Mouse (Mus musculus) CD4-positive, CD25-positive, alpha-beta regulatory T cell, adult 4 months (primary cell): ENCODE data around the gene Arhgef12. TPM values are rescaled to one million over a fixed set of nuclear protein-coding genes. Genes with fewer than 3 reads are reported as not detected.

Experiments used
- ATAC-seq: one replicate; pipeline ENCODE4 v1.8.0; 2017
- polyA plus RNA-seq, 2 experiments: library from polyadenylated mRNA; unstranded; fragments of 100-300 nt; shearing (Covaris generic); gene quantifications; one replicate each; pipeline ENCODE4 v1.2.1; 2017

Arhgef12 gene
- polyA plus RNA-seq, 2 experiments from 2014 or later: 17.8 to 28.2 TPM

DNA sequence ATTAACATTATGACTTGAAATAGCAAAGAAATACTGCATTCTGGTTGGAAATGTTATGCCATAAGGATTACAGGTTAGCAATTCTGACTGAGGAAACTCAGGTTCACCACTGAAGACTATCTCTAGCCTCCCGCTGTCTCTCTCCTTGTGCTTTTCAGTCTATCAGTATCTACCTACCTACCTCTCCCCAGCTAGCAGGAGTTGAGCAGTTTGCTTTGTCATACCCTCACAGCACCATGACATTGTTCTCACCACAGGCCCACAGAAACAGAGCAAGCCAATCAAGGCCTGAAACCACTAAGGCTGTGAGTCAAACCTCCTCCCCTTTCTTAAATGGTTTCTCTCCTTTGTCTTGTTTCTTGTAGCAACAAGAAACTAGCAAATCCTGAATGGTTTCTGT, 32.4 kb downstream of the Arhgef12 start:
- ATAC-seq: no peak

DNA sequence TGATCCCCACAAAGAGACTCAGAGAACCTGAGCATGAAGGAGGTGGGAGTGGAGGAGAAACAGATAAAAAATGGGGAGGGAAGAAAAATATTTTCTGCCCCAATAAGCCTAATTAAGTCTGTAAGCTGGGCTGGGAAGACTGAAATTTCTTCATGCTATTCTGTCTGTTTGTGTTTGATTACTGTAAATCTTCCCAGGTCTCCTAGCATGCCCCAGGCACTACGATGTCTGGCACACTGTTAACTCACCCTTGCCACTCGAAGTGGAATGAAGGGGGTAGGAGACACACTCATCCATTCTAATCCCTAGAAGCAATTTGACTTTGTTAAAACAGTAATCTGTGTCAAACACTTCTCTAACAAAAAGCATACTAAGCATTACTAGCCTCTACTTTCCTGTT, 35.3 kb downstream of the Arhgef12 start:
- ATAC-seq: no peak

DNA sequence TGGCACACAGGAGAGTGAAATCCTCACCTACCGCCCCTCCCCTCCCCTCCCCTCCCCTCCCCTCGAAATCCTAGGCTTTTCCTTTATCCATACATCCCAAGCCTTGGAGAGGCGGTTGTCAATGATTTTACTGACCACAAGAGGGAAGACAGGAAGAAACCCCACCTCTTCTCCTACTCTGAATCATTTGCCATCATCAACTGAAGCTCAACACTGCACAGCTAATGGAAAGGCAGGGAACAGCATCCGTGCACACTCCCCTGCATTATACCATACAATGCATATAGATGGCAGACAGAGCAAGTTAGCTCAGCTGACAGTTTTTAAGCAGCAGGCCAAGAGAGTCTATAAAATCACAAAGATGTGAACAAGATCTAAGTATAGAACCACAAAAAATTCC, 35.9 kb downstream of the Arhgef12 start:
- no peak for ATAC-seq

DNA sequence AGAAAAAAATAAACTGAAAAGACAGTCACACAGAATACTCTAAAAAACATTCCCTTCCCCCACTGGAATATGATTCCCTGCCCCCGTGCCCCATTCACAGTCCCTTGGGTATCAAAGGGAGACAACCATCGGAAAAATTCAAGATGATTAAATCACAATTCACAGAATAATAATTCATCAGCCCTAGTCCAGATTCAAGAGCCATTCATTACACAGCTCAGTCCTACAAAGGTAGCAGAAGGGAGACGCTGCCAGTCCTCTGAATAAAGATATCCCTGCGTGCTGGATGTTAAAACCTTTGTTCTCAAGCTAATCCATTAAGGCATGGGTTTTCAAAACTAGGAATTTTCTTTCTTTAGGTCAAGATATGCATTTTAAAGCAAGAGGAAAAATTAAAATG, 36.5 kb downstream of the Arhgef12 start:
- ATAC-seq: no peak

DNA sequence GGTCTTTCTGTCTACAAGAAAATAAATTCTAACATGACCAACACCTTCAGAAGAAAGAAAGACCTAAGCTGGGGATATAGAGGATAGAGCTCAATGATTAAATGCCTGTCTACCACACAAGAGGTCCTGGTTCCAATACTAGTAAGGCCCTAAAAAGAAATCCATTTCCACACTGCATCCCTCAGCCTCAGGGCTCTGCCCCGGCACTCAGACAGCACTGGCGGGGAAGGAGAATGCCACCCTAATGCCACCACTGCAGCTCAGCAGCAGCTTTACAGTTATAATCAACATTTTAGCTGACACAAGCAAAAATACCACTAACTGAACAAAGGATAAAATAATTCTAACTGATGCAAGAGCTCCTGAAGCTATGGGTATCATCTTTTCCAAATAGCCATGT, 36.9 kb downstream of the Arhgef12 start:
- no peak for ATAC-seq

DNA sequence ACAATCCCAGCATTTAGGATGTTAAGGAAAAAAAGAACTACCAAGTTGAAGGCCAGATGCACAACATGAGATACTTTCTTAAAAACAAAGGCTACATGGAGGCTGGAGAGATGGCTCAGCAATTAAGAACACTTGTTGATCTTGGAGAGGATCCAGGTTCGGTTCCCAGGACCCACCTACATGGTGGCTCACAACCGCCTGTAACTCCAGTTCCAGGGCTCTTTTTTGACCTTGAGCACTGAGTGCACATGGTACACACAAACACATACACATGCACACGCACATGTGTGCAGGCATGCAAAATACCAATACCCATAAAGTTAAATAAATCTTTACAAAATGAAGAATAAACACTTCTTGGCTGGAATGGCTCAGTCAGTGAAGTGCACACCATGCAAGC, 39.1 kb downstream of the Arhgef12 start:
- ATAC-seq: no peak

DNA sequence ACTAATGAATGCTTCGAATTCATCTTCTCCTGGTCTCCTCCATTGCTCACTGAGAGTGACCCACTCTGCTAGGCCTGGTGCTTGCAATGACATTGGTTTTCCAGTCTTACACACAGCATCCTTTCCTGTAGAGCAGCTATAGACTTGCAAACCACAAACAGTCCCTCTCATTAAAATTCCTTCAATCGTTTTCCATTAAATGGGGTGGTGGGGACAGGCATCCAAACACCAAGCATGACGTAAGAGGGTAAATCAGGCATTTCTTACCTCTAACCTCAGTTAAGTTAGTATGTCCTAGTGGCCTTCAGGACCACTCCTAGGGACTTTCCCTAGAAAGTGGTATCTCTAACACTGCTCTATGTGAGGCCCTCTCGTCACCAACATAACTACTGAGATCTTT, 41.8 kb downstream of the Arhgef12 start:
- ATAC-seq: no peak

DNA sequence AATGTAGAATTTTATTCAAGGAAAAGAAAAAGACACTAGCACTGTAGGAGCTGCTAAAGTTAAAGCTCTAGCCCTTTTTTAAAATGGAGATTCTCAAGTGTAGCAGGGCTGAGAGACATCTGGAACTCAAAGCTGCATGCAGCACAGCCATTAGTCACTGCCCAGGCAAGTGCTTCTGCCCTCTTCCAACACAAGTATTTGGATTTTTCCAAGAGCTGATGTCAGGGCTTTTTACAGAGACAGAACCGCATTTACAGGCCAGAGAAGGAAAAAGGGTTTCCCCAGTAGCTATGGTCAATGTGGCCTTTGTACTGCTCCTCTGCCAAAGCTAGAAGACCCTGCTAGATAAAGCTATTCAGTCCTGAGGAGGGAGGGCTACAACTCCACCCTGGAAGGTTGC, 45.5 kb downstream of the Arhgef12 start:
- ATAC-seq: no peak

DNA sequence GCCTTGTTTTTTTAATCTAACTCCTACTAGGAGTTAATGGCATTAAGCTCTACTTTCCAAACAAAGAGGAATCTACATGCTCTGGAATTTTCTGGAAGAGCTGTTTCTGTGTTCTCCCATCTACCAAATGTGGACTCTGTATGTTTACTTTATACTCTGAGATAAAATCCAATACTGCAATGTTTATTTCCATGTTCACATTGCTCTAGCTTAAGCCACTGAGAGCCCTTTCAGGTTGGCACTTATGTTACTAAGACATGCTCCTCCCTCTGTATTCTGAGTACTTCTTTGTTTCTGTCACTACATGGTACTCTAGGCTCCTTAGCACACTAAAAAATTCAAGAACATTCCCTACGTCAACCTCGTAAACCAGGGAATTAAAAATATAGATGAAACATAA, 56.6 kb downstream of the Arhgef12 start:
- ATAC-seq: no peak

DNA sequence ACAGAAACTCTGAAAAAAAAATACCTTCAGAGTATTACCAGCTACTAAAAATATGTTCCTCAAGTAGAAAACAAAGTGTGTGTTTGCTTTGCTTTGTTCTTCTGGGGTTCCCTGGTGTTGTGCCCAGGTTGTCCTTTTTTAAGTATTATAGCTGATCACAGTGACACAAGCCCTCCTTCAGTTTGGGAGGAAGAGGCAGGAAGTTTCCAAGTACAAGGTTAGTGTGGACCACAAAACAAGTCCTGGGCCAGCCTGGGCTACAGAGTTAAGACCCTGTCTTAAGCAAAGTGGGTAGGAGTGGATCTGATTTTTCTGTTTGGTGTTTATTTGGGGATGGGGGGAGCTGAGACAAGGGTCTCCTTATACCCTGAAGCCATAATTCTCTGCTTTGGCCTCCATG, 62.6 kb downstream of the Arhgef12 start:
- ATAC-seq: no peak

DNA sequence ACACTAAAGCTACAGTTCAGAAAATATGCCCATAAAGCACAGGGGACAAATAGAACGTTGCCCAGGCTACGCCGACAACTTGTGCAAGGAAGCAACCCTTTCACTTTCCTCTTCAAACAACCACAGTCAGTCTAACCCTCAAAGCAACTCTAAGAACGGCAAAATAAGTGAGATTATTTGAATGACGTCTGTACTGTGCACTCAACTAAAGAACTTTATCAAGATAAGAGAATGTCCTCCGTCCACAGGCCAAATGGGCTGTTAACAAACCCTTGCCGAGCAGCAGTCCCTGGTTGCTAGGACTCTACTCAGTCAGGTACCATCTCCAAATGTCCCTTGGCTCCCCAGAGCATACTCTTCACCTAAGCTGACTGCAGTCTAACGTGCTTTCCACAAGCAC, 68.6 kb downstream of the Arhgef12 start:
- ATAC-seq: peak; percentile 45

DNA sequence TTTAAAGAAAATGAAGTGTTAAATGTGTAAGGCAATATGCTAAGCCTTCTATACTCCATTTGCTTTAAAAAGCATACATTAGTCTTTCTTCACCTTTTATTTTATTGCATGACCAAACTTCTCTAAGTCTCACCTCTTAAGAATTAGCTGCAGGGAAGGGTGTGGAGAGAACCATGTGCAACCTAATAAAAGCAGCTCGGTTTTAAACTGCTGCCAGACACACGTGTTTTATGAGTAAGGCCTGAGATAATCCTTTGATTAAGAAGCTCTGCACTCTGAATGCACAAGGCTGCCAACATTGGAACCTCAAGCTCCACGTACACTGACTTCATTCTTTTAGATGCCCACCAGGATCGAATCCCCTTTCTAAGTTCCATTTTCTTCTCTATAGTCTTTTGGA, 71.8 kb downstream of the Arhgef12 start:
- no peak for ATAC-seq

DNA sequence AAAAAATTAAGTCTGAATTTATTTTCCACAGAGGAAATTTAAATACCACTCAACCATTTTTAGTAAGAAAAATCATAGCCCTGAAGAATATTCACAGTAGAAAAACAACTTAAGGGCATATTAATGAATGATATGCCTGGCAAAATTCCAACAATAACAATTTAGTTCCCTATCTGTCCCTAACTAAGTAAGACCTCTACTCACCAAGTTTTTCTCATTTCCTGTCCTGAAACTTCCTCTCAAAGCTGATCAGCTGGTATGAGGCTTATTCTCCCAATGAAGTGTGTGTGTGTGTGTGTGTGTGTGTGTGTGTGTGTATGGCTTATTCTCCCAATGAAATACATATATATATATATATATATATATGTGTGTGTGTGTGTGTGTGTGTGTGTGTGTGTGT, 72.8 kb downstream of the Arhgef12 start:
- ATAC-seq: no peak

DNA sequence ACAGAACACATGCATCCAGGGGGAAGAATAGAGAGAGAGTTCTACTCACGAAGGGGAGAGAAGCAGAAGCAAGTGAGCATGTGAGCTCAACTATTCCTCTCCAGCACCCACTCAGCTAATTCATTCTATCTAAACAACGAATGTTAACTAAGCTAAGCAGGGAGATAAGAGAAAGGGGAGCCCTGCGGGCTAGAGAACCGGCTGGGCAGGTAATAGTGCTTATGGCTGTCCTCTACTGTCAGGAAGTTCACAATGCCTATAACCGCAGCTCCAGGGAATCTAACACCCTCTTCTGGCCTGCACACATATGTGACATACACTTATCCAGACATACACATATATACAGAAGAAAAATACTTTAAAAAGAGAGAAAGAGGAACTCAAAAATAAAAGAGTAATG, 79.3 kb downstream of the Arhgef12 start:
- no peak for ATAC-seq

DNA sequence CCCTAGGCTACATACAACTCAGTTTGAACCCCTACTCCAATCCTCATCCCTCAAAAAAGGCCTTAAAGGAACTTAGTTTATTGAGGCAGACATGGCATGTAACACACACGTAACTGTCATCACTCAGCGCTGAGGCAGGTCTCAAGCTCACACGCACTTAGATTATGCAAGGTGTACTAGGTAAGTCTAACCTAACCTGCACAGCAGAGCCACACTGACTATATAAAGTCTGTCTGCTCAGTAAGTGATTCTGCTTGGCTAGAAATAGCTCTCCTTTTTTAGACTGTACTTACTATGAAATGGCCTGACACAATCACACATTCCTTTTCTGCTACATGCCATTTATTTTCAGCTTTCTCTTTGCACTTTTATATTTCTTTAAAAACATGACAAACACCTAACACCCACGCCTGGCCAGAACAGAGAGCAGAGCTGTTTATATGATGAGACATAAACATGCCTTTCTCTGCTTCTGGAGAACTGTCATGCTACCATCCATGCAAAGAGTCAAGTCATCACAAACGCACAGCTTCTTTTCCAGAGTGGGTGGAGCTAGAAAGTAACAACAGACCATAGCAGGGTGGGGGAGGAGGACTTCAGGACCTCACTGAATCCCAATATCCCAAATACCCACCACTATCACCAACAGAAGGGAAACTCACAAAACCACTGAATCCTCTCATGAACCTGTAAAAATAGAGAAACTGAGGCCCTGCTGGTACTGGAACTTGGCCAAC, 85.4 kb downstream of the Arhgef12 start:
- no peak for ATAC-seq

DNA sequence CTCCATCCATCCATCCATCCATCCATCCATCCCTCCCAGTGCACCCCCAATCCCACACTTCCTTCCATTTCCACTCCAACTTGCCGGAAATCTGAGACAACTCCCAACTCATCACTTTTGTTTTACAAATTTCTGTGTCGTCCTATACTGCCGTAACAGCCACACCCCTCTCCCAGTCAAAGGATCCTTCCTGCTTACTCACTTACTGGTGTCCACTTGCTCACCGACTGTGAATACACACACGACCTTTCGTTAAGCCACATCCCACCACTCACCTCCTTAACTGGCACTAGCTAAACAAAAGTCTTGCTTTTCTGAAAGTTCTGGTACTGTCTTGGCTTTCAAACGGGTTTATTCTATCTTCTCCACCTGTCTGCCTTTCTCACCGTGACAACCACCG, 87.4 kb downstream of the Arhgef12 start:
- ATAC-seq: no peak

DNA sequence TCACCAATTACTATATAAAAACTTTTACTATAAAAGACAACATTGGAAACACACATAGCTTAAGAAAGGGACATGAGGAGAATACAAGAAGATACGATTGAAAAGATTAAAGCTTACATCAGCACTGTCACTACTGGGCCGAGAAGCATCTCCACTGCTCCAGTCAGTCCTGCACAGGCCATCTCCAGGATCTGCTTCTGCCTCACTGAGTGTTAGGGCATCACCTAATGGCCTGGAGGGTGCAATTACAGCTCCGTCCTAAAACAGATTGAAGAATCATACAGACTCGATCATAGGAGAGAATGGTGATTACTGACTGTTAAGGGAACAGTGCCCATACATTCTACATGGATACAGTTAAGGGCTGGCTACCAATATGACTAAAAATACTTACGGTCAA, 91.3 kb downstream of the Arhgef12 start:
- no peak for ATAC-seq

DNA sequence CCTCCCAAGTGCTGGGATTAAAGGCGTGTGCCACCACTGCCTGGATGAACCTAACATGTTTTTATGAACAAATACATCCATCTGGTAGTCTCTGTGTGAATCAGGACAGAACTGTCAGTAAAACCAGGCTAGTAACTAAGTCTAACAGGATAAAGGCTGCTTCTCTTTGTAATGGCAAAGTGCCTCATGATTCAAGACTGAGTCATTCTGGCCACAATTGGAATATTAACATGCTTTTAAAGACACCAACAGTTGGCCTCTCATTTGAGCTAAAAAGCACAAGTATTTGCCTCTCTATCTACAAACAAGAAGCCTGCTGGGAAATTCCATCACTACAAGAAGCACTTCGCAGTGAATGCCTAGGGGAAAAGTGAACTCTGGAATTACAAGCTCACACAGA, 91.7 kb downstream of the Arhgef12 start:
- ATAC-seq: no peak

DNA sequence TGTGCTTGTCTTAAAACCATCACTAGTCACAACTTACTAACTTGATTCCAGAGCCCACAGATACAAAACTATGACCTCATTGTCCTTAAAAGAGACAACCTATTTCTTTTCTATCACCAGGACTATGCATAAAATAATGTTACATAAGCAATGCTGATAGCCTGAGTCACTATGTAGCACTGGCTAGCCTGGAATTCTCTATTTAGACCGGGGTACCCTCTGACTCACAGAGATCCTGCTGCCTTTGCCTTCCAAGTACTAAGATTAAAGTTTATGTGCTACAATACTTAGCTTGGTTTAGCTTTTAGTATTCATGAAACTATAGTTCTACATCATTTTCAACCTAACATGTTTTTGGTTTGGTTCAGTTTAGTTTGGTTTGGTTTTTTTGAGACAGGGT, 92.2 kb downstream of the Arhgef12 start:
- ATAC-seq: no peak

DNA sequence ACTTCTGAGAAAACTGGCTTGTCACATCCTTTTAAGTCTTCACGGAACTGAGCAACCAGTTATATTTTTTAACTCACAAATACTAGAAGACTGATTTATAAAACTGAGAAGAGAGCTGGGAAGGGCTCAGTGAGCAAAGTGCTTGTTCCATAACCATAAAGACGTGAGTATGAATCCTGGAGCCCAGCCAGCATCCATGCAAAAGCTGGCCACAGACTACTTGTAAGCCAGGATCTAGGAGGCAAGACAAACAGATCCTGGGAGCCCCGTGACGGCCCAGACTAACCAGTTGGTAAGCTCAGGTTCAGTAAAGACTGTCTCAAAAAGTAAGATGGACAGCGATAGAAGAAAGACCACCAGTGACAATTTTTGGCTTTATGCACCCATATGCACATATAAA, 94.5 kb downstream of the Arhgef12 start:
- ATAC-seq: no peak

DNA sequence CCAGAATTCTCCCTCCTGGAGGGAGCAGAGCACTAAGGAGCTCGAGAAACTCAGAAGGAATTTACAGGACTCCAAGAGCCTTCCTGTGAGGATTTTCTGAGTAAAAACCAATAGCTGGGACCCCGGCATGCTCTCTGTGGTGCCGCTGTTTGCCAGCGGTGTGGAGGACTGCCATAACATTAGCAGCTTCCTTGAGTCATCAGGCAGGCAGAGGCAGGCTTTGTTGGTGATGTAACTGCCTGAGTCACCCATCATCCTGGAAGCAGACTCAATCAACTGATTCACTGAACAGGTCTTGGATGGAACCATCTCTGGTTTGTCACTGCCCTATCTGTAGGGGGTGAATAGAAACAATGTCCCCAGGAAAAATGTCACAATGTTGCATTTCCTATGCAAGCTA, 96.0 kb downstream of the Arhgef12 start:
- ATAC-seq: no peak

DNA sequence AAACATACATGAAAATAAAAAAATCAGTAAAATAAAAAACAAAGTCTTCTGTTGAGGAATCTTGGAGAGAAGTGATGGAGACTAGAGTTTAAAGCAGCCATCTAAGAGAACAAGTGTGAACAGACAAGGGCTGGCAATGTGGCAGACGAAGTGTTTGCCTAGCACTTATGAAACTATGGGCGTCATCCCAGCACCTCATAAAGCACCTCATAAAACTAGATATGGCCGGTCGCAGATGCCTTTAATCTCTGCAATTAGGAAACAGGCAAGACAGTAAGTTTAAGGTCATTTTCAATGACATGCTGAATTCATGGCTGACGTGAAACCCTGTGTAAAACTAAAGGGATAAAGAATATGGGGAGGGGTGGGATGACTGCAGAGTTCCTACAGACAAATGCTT, 103.2 kb downstream of the Arhgef12 start:
- no peak for ATAC-seq

DNA sequence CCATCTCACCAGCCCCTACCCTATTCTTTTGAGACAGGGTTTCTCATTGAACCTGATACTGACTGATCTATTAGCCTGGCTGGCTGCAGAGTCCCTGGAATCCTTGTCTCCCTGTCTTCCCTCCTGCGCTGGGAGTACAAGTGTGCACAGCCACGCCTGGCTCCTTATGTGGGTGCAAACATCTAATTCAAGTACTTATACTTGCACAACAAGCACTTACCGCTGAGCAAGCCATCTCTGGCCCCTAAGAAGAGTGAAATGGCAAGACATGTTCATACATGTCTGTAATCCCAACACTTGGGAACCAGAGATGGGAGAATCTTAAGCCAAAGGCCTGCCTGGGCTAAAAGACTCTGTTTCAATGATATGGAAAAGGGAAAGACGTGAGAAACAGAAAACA, 104.0 kb downstream of the Arhgef12 start:
- ATAC-seq: no peak

DNA sequence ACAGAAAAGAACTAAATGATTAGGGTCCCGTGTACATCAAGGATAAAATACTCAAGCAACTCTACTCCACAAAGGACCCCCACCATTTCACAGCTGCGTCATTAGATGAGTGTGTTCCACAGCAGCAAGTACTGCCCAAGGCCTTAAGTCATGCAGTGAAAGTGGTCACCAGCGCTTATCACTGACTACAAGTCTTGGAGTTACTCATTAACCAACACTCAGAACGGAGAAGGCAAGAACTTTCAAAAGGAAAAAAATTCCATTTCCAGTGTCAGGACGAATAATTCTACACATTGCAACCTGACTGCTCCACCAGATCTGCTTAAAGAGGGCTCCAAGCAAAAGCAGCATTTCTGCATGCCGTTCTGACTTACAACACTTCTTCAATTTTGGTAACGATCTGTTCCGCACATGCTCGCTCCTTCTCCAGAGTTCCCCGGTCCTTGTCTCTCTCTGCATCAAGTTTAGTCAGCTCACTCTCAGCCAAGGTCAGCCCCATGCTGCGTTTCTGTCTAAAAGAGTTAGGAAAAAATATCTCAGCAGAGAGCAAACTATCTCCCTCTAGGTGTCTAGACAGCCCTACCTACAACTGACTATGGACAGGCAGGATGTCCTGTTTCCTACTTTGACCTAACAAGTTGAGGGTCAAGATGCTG, 106.3 kb downstream of the Arhgef12 start:
- no peak for ATAC-seq

DNA sequence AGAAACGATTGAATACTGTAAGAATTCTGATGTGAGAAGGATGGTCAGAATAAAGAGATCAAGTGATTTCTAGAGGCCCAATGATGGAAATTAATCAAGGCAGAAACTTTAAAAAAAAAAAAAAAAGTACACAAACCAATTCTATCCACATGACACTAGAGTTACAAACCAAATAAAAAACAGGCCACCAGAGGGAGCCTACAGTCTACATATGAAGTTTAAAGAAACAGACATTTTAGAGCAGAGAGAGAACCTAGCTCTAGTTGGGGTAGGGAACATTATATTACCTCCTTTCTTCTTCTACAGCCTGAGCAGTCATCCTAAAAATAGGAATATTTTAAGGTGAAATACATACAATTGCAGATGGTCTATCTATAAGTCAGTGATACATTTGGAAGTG, 107.0 kb downstream of the Arhgef12 start:
- ATAC-seq: peak; percentile 43
